Mouse (Mus musculus) limb, embryonic 11.5 days (tissue): ENCODE data around the gene A930017K11Rik. TPM values are rescaled to one million over a fixed set of nuclear protein-coding genes. Genes with fewer than 3 reads are reported as not detected.
A peak's percentile ranks its signal among the peaks of the same experiment; 100 is the strongest.

Experiments used
- ATAC-seq: fragments of 200-750 bp; cut with Nextera tagmentation; 2 replicates; pipeline ENCODE4 v1.8.0; 2017; ENCODE audit warnings: low read depth; ENCODE audit not compliant: insufficient number of reproducible peaks, low FRiP score, low TSS enrichment
- DNase-seq: peaks from one replicate; pipeline ENCODE4 v3.0.0-alpha.2; 2015; ENCODE audit warnings: low spot score
- H3K27ac ChIP-seq: fragments of 300-500 bp; sonication (generic); replicated peaks from 2 replicates; pipeline ENCODE4 v1.5.1; 2014; ENCODE audit warnings: low read depth, mild to moderate bottlenecking, low read length
- H3K27me3 ChIP-seq: fragments of 300-500 bp; sonication (generic); 2 replicates; pipeline ENCODE4 v1.6.1; 2014; ENCODE audit warnings: mild to moderate bottlenecking, low read length, mixed read lengths; ENCODE audit not compliant: control insufficient read depth, insufficient read depth
- H3K36me3 ChIP-seq: fragments of 300-500 bp; sonication (generic); 2 replicates; pipeline ENCODE4 v1.6.1; 2014; ENCODE audit warnings: mild to moderate bottlenecking, low read length, moderate library complexity, mixed read lengths; ENCODE audit not compliant: control insufficient read depth, insufficient read depth
- H3K4me1 ChIP-seq: fragments of 300-500 bp; sonication (generic); 2 replicates; pipeline ENCODE4 v1.6.1; 2014; ENCODE audit warnings: low read length, mixed read lengths; ENCODE audit not compliant: control insufficient read depth, insufficient read depth
- H3K4me2 ChIP-seq: fragments of 300-500 bp; sonication (generic); 2 replicates; pipeline ENCODE4 v1.6.1; 2014; ENCODE audit warnings: low read depth, mild to moderate bottlenecking, moderate library complexity; ENCODE audit not compliant: severe bottlenecking
- H3K4me3 ChIP-seq: fragments of 300-500 bp; sonication (generic); 2 replicates; pipeline ENCODE4 v1.5.1; 2014; ENCODE audit warnings: low read depth, low read length
- H3K9ac ChIP-seq: fragments of 300-500 bp; sonication (generic); 2 replicates; pipeline ENCODE4 v1.6.1; 2014; ENCODE audit warnings: mild to moderate bottlenecking, low read length
- H3K9me3 ChIP-seq: fragments of 300-500 bp; sonication (generic); 2 replicates; pipeline ENCODE4 v1.6.1; 2016; ENCODE audit warnings: low read length; ENCODE audit not compliant: control insufficient read depth
- WGBS: fragments of 180-500 bp; shearing (Covaris S2); extraction: QIAGEN DNeasy Blood & Tissue Kit; methylation state at CpG from one replicate; pipeline ENCODE4 v1.1.7; 2014; 5-methylcytosine and 5-hydroxymethylcytosine counted together
- polyA plus RNA-seq: library from polyadenylated mRNA; unstranded; fragments of >200 nt; fragmentation: Nextera tagmentation; extraction: Ambion mirVana; gene quantifications from 2 replicates; pipeline ENCODE4 v1.2.1, GENCODE M21; 2014

A930017K11Rik gene
- polyA plus RNA-seq, 1 experiment from 2014 or later, result 0.33 TPM

DNA sequence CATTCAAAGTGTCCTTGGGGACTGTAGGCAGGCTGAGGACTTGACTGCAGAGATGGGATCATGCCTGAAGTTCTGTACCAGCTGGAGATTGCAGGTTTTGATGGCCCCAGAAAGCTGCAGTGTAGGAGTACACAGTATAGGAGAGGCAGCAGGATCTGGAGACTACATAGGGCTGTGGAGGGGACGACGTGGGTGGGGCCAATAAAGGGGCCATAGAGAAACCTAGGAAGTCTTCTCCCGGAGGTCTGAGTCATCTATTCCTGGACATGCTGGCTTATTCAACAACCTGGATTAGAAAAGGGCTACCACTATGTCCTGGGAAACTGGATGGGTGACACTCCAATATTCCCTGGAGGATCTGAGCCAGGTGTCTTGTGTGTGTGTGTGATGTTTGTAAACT is 3.4 kb upstream of the A930017K11Rik start:
- peaks cover 2% of the 10 kb centered on the region; the same call in 1 of the 2 replicates for H3K36me3 ChIP-seq
- no peaks in the 10 kb centered on the region for H3K9me3 ChIP-seq
- H3K27ac ChIP-seq, result no peak overlapping the region
- no peak overlapping the region for H3K4me3 ChIP-seq
- ATAC-seq, result no peak
- H3K4me1 ChIP-seq, result peaks cover 6% of the 10 kb centered on the region
- WGBS, result 54% methylated on average over 3 of the region's 3 CpGs
- DNase-seq, result no peak
- peaks cover 29% of the 10 kb centered on the region for H3K27me3 ChIP-seq
- H3K4me2 ChIP-seq, result no peak overlapping the region
- H3K9ac ChIP-seq, result no peak overlapping the region

- Histone ChIP-seq H3K9me3 (no peaks in the 10 kb centered on the region), H3K4me3 (no peak overlapping the region), H3K27me3 (peaks cover 40% of the 10 kb centered on the region), H3K27ac (no peak overlapping the region), H3K36me3 (no peaks in the 10 kb centered on the region), H3K9ac (no peak overlapping the region), H3K4me2 (no peak overlapping the region), H3K4me1 (peaks cover 6% of the 10 kb centered on the region)
- 72% methylated on average over 2 of the region's 2 CpGs for WGBS
- DNase-seq (no peak), ATAC-seq (no peak)
These were observed 2.3 kb upstream of the A930017K11Rik start for GRCm38 (mm10) chr17:25954671-25955070.

GRCm38 (mm10) chr17:25953161-25953560 is 796 bp upstream of the A930017K11Rik start:
- H3K27ac ChIP-seq, result no peak overlapping the region
- no peak overlapping the region for H3K4me2 ChIP-seq
- no peak for DNase-seq
- no peaks in the 10 kb centered on the region for H3K36me3 ChIP-seq
- ATAC-seq, result no peak
- H3K4me3 ChIP-seq, result no peak overlapping the region
- no peak overlapping the region for H3K9ac ChIP-seq
- H3K9me3 ChIP-seq, result no peaks in the 10 kb centered on the region
- peaks cover 6% of the 10 kb centered on the region for H3K4me1 ChIP-seq
- H3K27me3 ChIP-seq, result peaks cover 40% of the 10 kb centered on the region
- 73% methylated on average over 5 of the region's 5 CpGs for WGBS

DNA sequence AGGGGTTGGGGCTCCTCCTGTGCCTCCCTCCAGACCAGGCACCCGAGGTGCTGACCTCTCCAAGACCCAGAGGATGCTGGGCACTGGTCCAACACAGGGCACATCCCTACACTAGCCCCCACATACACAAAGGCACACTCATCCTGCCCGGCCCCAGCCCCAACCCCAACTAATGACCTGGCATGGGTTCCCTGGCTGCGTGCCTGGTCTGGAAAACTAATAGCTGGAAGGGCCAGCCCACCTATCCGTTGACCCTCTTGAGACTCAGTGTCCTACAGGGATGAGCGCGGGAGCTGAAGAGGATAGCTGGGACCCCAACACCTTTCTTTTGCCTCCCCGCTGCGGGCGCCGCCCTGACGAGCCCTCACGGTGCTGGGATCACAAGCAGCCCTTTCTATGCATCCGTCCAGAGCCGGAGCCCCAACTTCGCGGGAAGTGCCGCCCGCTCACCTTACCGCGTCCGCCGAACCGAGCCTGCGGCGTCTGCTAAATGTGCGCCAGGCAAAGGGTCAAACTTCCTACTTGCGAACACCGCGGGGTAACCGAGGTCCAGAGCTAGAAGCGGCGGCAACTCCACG is 1.1 kb downstream of the A930017K11Rik start:
- WGBS, result under 1% methylated on average over 33 of the region's 33 CpGs
- Histone ChIP-seq H3K4me3 (peak overlapping the region; percentile 40), H3K27me3 (peaks cover 40% of the 10 kb centered on the region), H3K4me2 (peak overlapping the region; percentile 69), H3K4me1 (peaks cover 6% of the 10 kb centered on the region), H3K9me3 (no peaks in the 10 kb centered on the region), H3K27ac (no peak overlapping the region), H3K9ac (no peak overlapping the region), H3K36me3 (no peaks in the 10 kb centered on the region)
- DNase-seq (no peak), ATAC-seq (no peak)

- Histone ChIP-seq H3K27me3 (peaks cover 40% of the 10 kb centered on the region), H3K4me1 (peaks cover 8% of the 10 kb centered on the region), H3K36me3 (no peaks in the 10 kb centered on the region), H3K4me3 (no peak overlapping the region), H3K9me3 (no peaks in the 10 kb centered on the region), H3K9ac (no peak overlapping the region), H3K4me2 (0 out of 2 replicates have a peak overlapping the region, but pooled peaks have one; percentile 69), H3K27ac (no peak overlapping the region)
- ATAC-seq (no peak), DNase-seq (no peak)
- 0% methylated on average over 3 of the region's 3 CpGs for WGBS
These were observed 1.7 kb downstream of the A930017K11Rik start for GRCm38 (mm10) chr17:25950706-25951105.

- Histone ChIP-seq H3K9me3 (no peaks in the 10 kb centered on the region), H3K36me3 (no peaks in the 10 kb centered on the region), H3K4me2 (no peak overlapping the region), H3K4me3 (no peak overlapping the region), H3K27me3 (peaks cover 40% of the 10 kb centered on the region), H3K27ac (no peak overlapping the region), H3K4me1 (peaks cover 8% of the 10 kb centered on the region), H3K9ac (no peak overlapping the region)
- ATAC-seq (no peak), DNase-seq (no peak)
- WGBS, result 71% methylated on average over 5 of the region's 5 CpGs
These were observed 2.4 kb downstream of the A930017K11Rik start for GRCm38 (mm10) chr17:25949981-25950380.

- no peak overlapping the region for H3K27ac ChIP-seq
These were observed 4.3 kb downstream of the A930017K11Rik start for GRCm38 (mm10) chr17:25948051-25948450.

DNA sequence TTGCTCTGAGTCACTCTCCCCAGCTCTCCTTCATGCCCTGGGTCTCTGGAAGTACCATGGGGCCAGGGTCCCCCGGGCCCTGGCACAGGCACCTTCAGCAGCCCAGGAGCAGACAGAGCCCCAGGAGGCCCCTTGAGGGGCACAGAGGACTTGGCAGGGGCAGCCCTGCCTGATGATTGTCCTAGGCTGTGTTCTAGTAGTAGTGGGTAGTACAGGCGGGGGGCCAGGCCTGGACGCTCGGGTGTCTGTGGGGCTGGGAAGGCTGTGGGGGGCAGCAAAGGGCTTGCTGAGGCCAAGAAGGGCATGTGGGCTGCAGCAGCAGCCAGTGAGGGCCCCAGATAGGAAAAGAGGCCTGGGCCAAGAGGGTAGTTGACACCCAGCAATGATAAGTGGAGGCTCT is 4.8 kb downstream of the A930017K11Rik start:
- Histone ChIP-seq H3K4me3 (no peak overlapping the region), H3K9me3 (no peaks in the 10 kb centered on the region), H3K27ac (no peak overlapping the region), H3K9ac (0 out of 2 replicates have a peak overlapping the region, but pooled peaks have one; percentile 12), H3K4me2 (no peak overlapping the region), H3K36me3 (no peaks in the 10 kb centered on the region), H3K27me3 (peaks cover 29% of the 10 kb centered on the region), H3K4me1 (peaks cover 8% of the 10 kb centered on the region)
- ATAC-seq (no peak), DNase-seq (no peak)
- WGBS, result 91% methylated on average over 4 of the region's 4 CpGs

More at GRCm38 (mm10) chr17:25948051-25948450, 4.3 kb downstream of the A930017K11Rik start:
- H3K4me2 ChIP-seq, result no peak overlapping the region
- 80% methylated on average over 8 of the region's 8 CpGs for WGBS
- no peaks in the 10 kb centered on the region for H3K9me3 ChIP-seq
- H3K27me3 ChIP-seq, result peaks cover 34% of the 10 kb centered on the region
- H3K9ac ChIP-seq, result no peak overlapping the region
- DNase-seq (no peak), ATAC-seq (no peak)
- no peaks in the 10 kb centered on the region for H3K36me3 ChIP-seq
- no peak overlapping the region for H3K4me3 ChIP-seq
- H3K4me1 ChIP-seq, result peaks cover 8% of the 10 kb centered on the region

- Histone ChIP-seq H3K9me3 (no peaks in the 10 kb centered on the region), H3K4me3 (no peak overlapping the region)
- no peak for ATAC-seq
These were observed 5.5 kb downstream of the A930017K11Rik start for GRCm38 (mm10) chr17:25946891-25947290.

More at GRCm38 (mm10) chr17:25946891-25947290, 5.5 kb downstream of the A930017K11Rik start:
- Histone ChIP-seq H3K9ac (no peak overlapping the region), H3K4me2 (peak overlapping the region; percentile 10; the same call in 1 of the 2 replicates), H3K27ac (no peak overlapping the region), H3K36me3 (no peaks in the 10 kb centered on the region), H3K27me3 (peaks cover 22% of the 10 kb centered on the region), H3K4me1 (peaks cover 6% of the 10 kb centered on the region)
- no peak for DNase-seq
- 90% methylated on average over 8 of the region's 8 CpGs for WGBS
